Mouse (Mus musculus): ENCODE measurements around the gene Srpk2. TPM values are rescaled to one million over a fixed set of nuclear protein-coding genes. Genes with fewer than 3 reads are reported as not detected.

Srpk2 gene
- total and polyA plus RNA-seq, 3 experiments = 11.2 to 41.7 (median 16.9) TPM

DNA sequence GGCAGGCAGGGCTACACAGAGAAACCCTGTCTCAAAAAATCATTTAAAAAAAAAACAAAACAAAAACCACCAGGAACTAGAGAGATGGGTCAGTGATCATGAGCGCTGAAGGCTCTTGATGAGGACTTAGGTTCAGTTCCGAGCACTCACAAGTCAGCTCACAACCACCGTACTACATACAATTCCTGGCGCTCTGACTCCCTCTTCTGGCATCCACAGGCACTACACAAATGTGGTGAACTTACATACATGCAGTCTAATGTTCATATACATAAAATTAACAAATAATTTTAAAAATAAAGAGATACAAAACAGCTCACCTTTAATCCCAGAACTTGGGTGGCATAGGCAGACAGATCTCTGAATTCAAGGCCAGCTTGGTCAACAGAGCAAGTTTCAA lies 13.5 kb downstream of the Srpk2 start (continued):
- TF ChIP-seq TAL1 (IDR thresholded peaks at IDR 0.05; ENCODE audit: low read length) = no peak
- TF ChIP-seq POLR2A (IDR thresholded peaks at IDR 0.05; ENCODE audit: control insufficient read depth in 1 of 2, insufficient read depth in 1 of 2, low read depth in 1 of 2, low read length in 2 of 2, poor library complexity in 1 of 2) = no peak
- TF ChIP-seq GATA1 (IDR thresholded peaks at IDR 0.05; ENCODE audit: low read depth, low read length) = no peak
- TF ChIP-seq MYC (IDR thresholded peaks at IDR 0.05; ENCODE audit: low read depth, low read length) = no peak
- TF ChIP-seq USF1 (IDR thresholded peaks at IDR 0.05; ENCODE audit: low read depth, low read length) = no peak
- TF ChIP-seq TCF12 (IDR thresholded peaks at IDR 0.05; ENCODE audit: low read depth, low read length) = no peak

DNA sequence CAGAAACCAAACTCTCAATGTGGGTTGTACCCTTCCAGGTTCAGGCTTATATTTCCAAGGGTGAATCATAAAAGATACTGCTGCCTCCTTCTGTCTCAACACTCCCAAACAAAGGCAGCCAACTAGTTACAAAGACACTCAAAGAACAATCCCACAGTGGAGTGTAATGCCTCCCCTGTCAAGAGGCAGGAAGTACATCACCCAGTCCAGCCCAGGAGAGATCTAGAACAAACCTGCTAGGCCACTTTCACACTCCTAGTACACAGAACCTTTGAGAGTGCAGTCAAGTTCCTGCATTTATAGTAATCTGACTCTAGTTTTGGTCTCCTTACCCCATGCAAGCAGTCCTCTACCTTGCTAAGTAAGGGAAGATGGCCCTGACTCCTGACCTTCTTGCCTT lies 18.5 kb downstream of the Srpk2 start:
- H3K27me3 ChIP-seq (ENCODE audit: control insufficient read depth in 1 of 2, insufficient read depth in 2 of 2, low read length in 2 of 2) = no peaks in the 10 kb centered on the region
- no peaks in the 10 kb centered on the region for H3K79me2 ChIP-seq (ENCODE audit: control insufficient read depth, insufficient read depth, low read length, poor library complexity)
- H3K27ac ChIP-seq (ENCODE audit: control insufficient read depth, low read depth, low read length) = no peak overlapping the region
- no peak overlapping the region for H3K9ac ChIP-seq (ENCODE audit: control insufficient read depth, low read depth, low read length, poor library complexity, severe bottlenecking)
- H3K9me3 ChIP-seq (replicated peaks; ENCODE audit: insufficient read depth, low read length) = no peaks in the 10 kb centered on the region
- no peaks in the 10 kb centered on the region; a peak in 1 of 4 replicates for H3K4me1 ChIP-seq (ENCODE audit: control insufficient read depth in 1 of 2, insufficient read depth in 2 of 2, low read length in 2 of 2)
- H3K36me3 ChIP-seq (ENCODE audit: control insufficient read depth in 1 of 2, insufficient read depth in 2 of 2, low read length in 2 of 2) = no peaks in the 10 kb centered on the region
- H3K4me3 ChIP-seq (ENCODE audit: control insufficient read depth in 1 of 2, insufficient read depth in 1 of 2, low read depth in 2 of 2, low read length in 2 of 2) = no peak overlapping the region
- no peak for DNase-seq (ENCODE audit: low read depth, low spot score)
- TF ChIP-seq MXI1 (IDR thresholded peaks at IDR 0.05; ENCODE audit: low read depth, low read length) (0 out of 2 replicates have a peak, but pooled peaks have one; percentile 23), GATA1 (IDR thresholded peaks at IDR 0.05; ENCODE audit: low read depth, low read length) (no peak), SMC3 (IDR thresholded peaks at IDR 0.05; ENCODE audit: low read depth, low read length) (0 out of 2 replicates have a peak, but pooled peaks have one; percentile 10)

DNA sequence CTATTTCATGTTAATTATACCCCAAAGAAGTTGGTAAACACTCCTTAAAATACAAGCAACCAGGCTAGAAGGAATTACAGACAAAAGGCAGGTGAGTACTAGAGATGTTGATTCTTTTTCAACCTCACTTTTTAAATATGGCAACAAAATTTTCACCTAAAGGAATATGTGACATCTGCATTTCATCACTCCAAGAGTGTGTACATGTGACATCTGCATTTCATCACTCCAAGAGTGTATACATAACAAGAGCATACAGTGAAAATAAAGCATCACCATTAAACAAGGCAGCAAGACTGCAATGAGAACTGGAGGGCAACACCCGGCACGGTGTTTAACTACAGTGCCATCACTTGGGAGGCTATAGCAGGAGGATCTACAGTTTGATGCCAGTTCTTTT lies 23.2 kb downstream of the Srpk2 start:
- Histone ChIP-seq H3K9me3 (replicated peaks; ENCODE audit: insufficient read depth, low read length) (no peaks in the 10 kb centered on the region), H3K79me2 (ENCODE audit: control insufficient read depth, insufficient read depth, low read length, poor library complexity) (no peaks in the 10 kb centered on the region), H3K27me3 (ENCODE audit: control insufficient read depth in 1 of 2, insufficient read depth in 2 of 2, low read length in 2 of 2) (no peaks in the 10 kb centered on the region), H3K9ac (ENCODE audit: control insufficient read depth, low read depth, low read length, poor library complexity, severe bottlenecking) (no peak overlapping the region), H3K27ac (ENCODE audit: control insufficient read depth, low read depth, low read length) (no peak overlapping the region), H3K36me3 (ENCODE audit: control insufficient read depth in 1 of 2, insufficient read depth in 2 of 2, low read length in 2 of 2) (no peaks in the 10 kb centered on the region), H3K4me3 (ENCODE audit: control insufficient read depth in 1 of 2, insufficient read depth in 1 of 2, low read depth in 2 of 2, low read length in 2 of 2) (no peak overlapping the region), H3K4me1 (ENCODE audit: control insufficient read depth in 1 of 2, insufficient read depth in 2 of 2, low read length in 2 of 2) (peaks cover 0 to 4% of the 10 kb centered on the region in 2 experiments; a peak in 2 of 4 replicates)
- TF ChIP-seq BHLHE40 (IDR thresholded peaks at IDR 0.05; ENCODE audit: borderline replicate concordance, low read depth, low read length) = no peak
- no peak; the same call in 1 of the 2 replicates for TF ChIP-seq ETS1 (IDR thresholded peaks at IDR 0.05; ENCODE audit: low read depth, low read length)
- no peak for TF ChIP-seq EP300 (IDR thresholded peaks at IDR 0.05; ENCODE audit: low read depth in 1 of 2, low read length in 2 of 2)
- TF ChIP-seq ZMIZ1 (IDR thresholded peaks at IDR 0.05; ENCODE audit: low read depth, low read length) = no peak
- no peak for TF ChIP-seq RCOR1 (IDR thresholded peaks at IDR 0.05; ENCODE audit: low read depth, low read length)
- TF ChIP-seq MXI1 (IDR thresholded peaks at IDR 0.05; ENCODE audit: low read depth, low read length) = no peak
- peak; percentile 46; the same call in 1 of the 2 replicates for TF ChIP-seq USF1 (IDR thresholded peaks at IDR 0.05; ENCODE audit: low read depth, low read length)
- TF ChIP-seq HCFC1 (IDR thresholded peaks at IDR 0.05; ENCODE audit: low read depth, low read length) = no peak
- 0 out of 2 replicates have a peak, but pooled peaks have one; percentile 17 for TF ChIP-seq TCF12 (IDR thresholded peaks at IDR 0.05; ENCODE audit: low read depth, low read length)
- no peak for TF ChIP-seq TBP (IDR thresholded peaks at IDR 0.05; ENCODE audit: low read depth, low read length)
- no peak for TF ChIP-seq SMC3 (IDR thresholded peaks at IDR 0.05; ENCODE audit: low read depth, low read length)
- peak; percentile 59 for DNase-seq (ENCODE audit: low read depth, low spot score)
